ENCODE assay signal across 8 mouse cellular contexts in the genomic region with DNA sequence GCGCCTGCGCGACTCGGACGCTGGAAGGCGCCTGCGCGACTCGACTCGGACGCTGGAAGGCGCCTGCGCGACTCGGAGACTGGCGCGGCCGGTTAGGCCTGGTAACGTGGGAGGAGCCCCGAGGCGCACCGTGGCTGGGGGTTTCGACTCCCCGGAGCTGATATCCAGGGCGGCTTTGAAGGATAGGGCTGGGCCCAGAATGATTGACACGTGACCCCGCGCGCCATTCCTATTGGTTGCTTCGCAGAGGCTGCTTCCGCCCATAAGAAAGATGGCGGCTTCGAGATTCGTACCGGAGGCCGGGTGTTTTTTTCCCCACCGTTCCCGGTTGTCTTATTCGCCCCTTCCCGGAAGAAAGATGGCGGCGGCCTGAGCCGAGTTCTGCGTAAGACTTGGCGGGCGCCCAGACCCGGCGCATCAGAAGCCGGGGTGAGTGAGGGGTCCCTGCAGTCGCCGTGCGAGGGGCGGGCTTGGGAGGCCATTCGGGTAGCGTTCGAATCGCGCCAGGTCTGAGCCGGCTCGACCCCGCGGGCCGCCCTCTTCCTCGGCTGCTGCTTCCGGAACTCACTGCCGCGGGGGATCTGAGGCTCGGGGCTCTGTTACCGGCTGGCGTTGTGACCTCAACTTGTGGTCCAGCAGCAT. TPM values are rescaled to one million over a fixed set of nuclear protein-coding genes. Genes with fewer than 3 reads are reported as not detected.
DNase-seq lines count a peak whose midpoint lies in the region; ATAC-seq and TF ChIP-seq lines count a peak whose summit lies in the region.

No protein-coding gene starts in this region.

- ATAC-seq in forebrain, embryonic 11.5 days (replicated peaks; ENCODE audit: low FRiP score) = peak; percentile 86
- peak; percentile 79 for ATAC-seq in heart, postnatal 0 days (ENCODE audit: insufficient read depth, low read depth)
- peak; percentile 75 for ATAC-seq in liver, embryonic 15.5 days (ENCODE audit: insufficient read depth)
- peak; percentile 85 for ATAC-seq in neural tube, embryonic 11.5 days (ENCODE audit: insufficient read depth, low FRiP score, low TSS enrichment)

- peak overlapping the region; percentile 54 for H3K4me2 ChIP-seq in forebrain, embryonic 11.5 days (ENCODE audit: low read depth, low read length, severe bottlenecking)
- peak overlapping the region; percentile 80 for H3K4me2 ChIP-seq in heart, postnatal 0 days (ENCODE audit: low read depth, low read length)
- H3K4me2 ChIP-seq in liver, embryonic 15.5 days = peak overlapping the region; percentile 75
- H3K4me2 ChIP-seq in neural tube, embryonic 11.5 days (ENCODE audit: low read depth) = peak overlapping the region; percentile 51

- H3K9ac ChIP-seq in ES-Bruce4 (ENCODE audit: low read depth, poor library complexity, severe bottlenecking) = peak overlapping the region; percentile 77
- H3K9ac ChIP-seq in forebrain, embryonic 11.5 days (ENCODE audit: low read length) = peak overlapping the region; percentile 85
- peak overlapping the region; percentile 83 for H3K9ac ChIP-seq in heart, postnatal 0 days (replicated peaks; ENCODE audit: low read depth, low read length)
- H3K9ac ChIP-seq in liver, embryonic 15.5 days = peak overlapping the region; percentile 90
- peak overlapping the region; percentile 75 for H3K9ac ChIP-seq in neural tube, embryonic 11.5 days (ENCODE audit: low read length)

- H3K27me3 ChIP-seq in ES-Bruce4 (ENCODE audit: control insufficient read depth, insufficient read depth, low read length, poor library complexity, severe bottlenecking) = no peaks in the 10 kb centered on the region
- no peaks in the 10 kb centered on the region for H3K27me3 ChIP-seq in forebrain, embryonic 11.5 days (ENCODE audit: control insufficient read depth, insufficient read depth, low read length)
- no peaks in the 10 kb centered on the region for H3K27me3 ChIP-seq in heart, postnatal 0 days (ENCODE audit: control insufficient read depth, insufficient read depth, low read length)
- no peaks in the 10 kb centered on the region for H3K27me3 ChIP-seq in liver, embryonic 15.5 days
- no peaks in the 10 kb centered on the region for H3K27me3 ChIP-seq in neural tube, embryonic 11.5 days (ENCODE audit: control insufficient read depth, insufficient read depth, low read length)

- H3K4me3 ChIP-seq in ES-Bruce4 (ENCODE audit: low read depth, low read length) = peak overlapping the region; percentile 87
- H3K4me3 ChIP-seq in forebrain, embryonic 11.5 days (ENCODE audit: low read depth, low read length) = peak overlapping the region; percentile 89
- H3K4me3 ChIP-seq in heart, postnatal 0 days (ENCODE audit: low read depth, low read length) = peak overlapping the region; percentile 98
- peak overlapping the region; percentile 98 for H3K4me3 ChIP-seq in liver, embryonic 15.5 days (replicated peaks)
- peak overlapping the region; percentile 48 for H3K4me3 ChIP-seq in neural tube, embryonic 11.5 days (ENCODE audit: low read depth, low read length)

- no peaks in the 10 kb centered on the region for H3K4me1 ChIP-seq in ES-Bruce4 (ENCODE audit: control insufficient read depth, insufficient read depth, low read length)
- H3K4me1 ChIP-seq in forebrain, embryonic 11.5 days (replicated peaks; ENCODE audit: control insufficient read depth, insufficient read depth, low read length) = peaks cover 13% of the 10 kb centered on the region; the same call in 1 of the 2 replicates
- peaks cover 22% of the 10 kb centered on the region for H3K4me1 ChIP-seq in heart, postnatal 0 days (ENCODE audit: control insufficient read depth, insufficient read depth)
- peaks cover 66% of the 10 kb centered on the region for H3K4me1 ChIP-seq in liver, embryonic 15.5 days (replicated peaks)
- H3K4me1 ChIP-seq in neural tube, embryonic 11.5 days (ENCODE audit: control insufficient read depth, insufficient read depth, low read length) = peaks cover 20% of the 10 kb centered on the region

- WGBS in forebrain, embryonic 11.5 days = under 1% methylated on average over 70 of the region's 70 CpGs
- WGBS in heart, postnatal 0 days = under 1% methylated on average over 70 of the region's 70 CpGs
- under 1% methylated on average over 70 of the region's 70 CpGs for WGBS in liver, embryonic 15.5 days (ENCODE audit: insufficient replicate concordance)
- under 1% methylated on average over 70 of the region's 70 CpGs for WGBS in neural tube, embryonic 11.5 days

- no peak for TF ChIP-seq POLR2A in ES-Bruce4 (IDR thresholded peaks at IDR 0.05; ENCODE audit: insufficient read depth, low read length)

- H3K36me3 ChIP-seq in ES-Bruce4 (ENCODE audit: control insufficient read depth, insufficient read depth, low read length, poor library complexity, severe bottlenecking) = peaks cover 13% of the 10 kb centered on the region
- H3K36me3 ChIP-seq in forebrain, embryonic 11.5 days (ENCODE audit: control insufficient read depth, insufficient read depth, low read length) = no peaks in the 10 kb centered on the region
- peaks cover 21% of the 10 kb centered on the region for H3K36me3 ChIP-seq in heart, postnatal 0 days (replicated peaks; ENCODE audit: control insufficient read depth, insufficient read depth, low read length)
- peaks cover 22% of the 10 kb centered on the region for H3K36me3 ChIP-seq in liver, embryonic 15.5 days (replicated peaks)
- peaks cover 3% of the 10 kb centered on the region for H3K36me3 ChIP-seq in neural tube, embryonic 11.5 days (ENCODE audit: control insufficient read depth, insufficient read depth, low read length)

- TF ChIP-seq CTCF in ES-Bruce4 (IDR thresholded peaks at IDR 0.05; ENCODE audit: low read depth, low read length) = no peak
- TF ChIP-seq CTCF in heart, postnatal 0 days (IDR thresholded peaks at IDR 0.05; ENCODE audit: low read depth) = no peak

- peaks cover 5% of the 10 kb centered on the region for H3K9me3 ChIP-seq in ES-Bruce4 (replicated peaks; ENCODE audit: control insufficient read depth, insufficient read depth, low read length, poor library complexity, severe bottlenecking)
- no peaks in the 10 kb centered on the region for H3K9me3 ChIP-seq in forebrain, embryonic 11.5 days (ENCODE audit: control insufficient read depth, low read length)
- no peaks in the 10 kb centered on the region for H3K9me3 ChIP-seq in heart, postnatal 0 days (replicated peaks; ENCODE audit: control insufficient read depth, low read length)
- no peaks in the 10 kb centered on the region for H3K9me3 ChIP-seq in liver, embryonic 15.5 days (replicated peaks)
- H3K9me3 ChIP-seq in neural tube, embryonic 11.5 days (ENCODE audit: control insufficient read depth, low read length) = no peaks in the 10 kb centered on the region

- no peak for TF ChIP-seq EP300 in ES-Bruce4 (IDR thresholded peaks at IDR 0.05; ENCODE audit: insufficient read depth, low read depth, low read length)
- no peak; the same call in 1 of the 2 replicates for TF ChIP-seq EP300 in heart, postnatal 0 days (IDR thresholded peaks at IDR 0.05; ENCODE audit: low read depth)

- peak; percentile 91 for DNase-seq in c-Kit-positive CD71-positive TER-119-negative erythroid progenitor cells, embryonic 14.5 days (ENCODE audit: low read depth)
- peak; percentile 95 for DNase-seq in forebrain, embryonic 11.5 days (ENCODE audit: low spot score)
- peak; percentile 96 for DNase-seq in heart, postnatal 0 days (ENCODE audit: low spot score)
- DNase-seq in kidney, postnatal 36 days = peak; percentile 97 to 98
- DNase-seq in neural tube, embryonic 11.5 days (ENCODE audit: low spot score) = peak; percentile 94
- DNase-seq in testis, postnatal 14 days (ENCODE audit: low spot score) = peak; percentile 96

- H3K27ac ChIP-seq in ES-Bruce4 (ENCODE audit: insufficient read depth, low read length) = peak overlapping the region; percentile 88
- H3K27ac ChIP-seq in forebrain, embryonic 11.5 days (ENCODE audit: low read depth, low read length) = peak overlapping the region; percentile 85
- peak overlapping the region; percentile 95 for H3K27ac ChIP-seq in heart, postnatal 0 days (ENCODE audit: low read depth)
- peak overlapping the region; percentile 99 for H3K27ac ChIP-seq in liver, embryonic 15.5 days (replicated peaks)
- H3K27ac ChIP-seq in neural tube, embryonic 11.5 days (ENCODE audit: low read depth, low read length) = peak overlapping the region; percentile 86

RNA-seq across cellular contexts. Expression of gene Sdf4, which starts 0.4 kb away (rescaled TPM):
- polyA plus RNA-seq in ES-Bruce4 (2011; ENCODE audit: insufficient read depth, insufficient read length, low read depth, missing spikeins) = 82.8 and 88.9 TPM in 2 replicates
- polyA plus RNA-seq in forebrain, embryonic 11.5 days (2014; fragmentation: Nextera tagmentation; extraction: Ambion mirVana) = 117 and 121 TPM in 2 replicates
- 88.4 and 114 TPM in 2 replicates for total RNA-seq in heart, postnatal 0 days (2014; rRNA removed; ENCODE audit: low replicate concordance)
- polyA plus RNA-seq in heart, postnatal 0 days (2015; fragmentation: Nextera tagmentation; extraction: Ambion mirVana) = 102 and 105 TPM in 2 replicates
- 77.0 and 81.4 TPM in 2 replicates for polyA plus RNA-seq in liver, embryonic 15.5 days (2015; fragmentation: Nextera tagmentation; extraction: Ambion mirVana)
- 136 and 139 TPM in 2 replicates for polyA plus RNA-seq in neural tube, embryonic 11.5 days (2014; fragmentation: Nextera tagmentation; extraction: Ambion mirVana)

RNA-seq across cellular contexts. Expression of gene B3galt6, which starts 0.6 kb away (rescaled TPM):
- polyA plus RNA-seq in ES-Bruce4 (2011; ENCODE audit: insufficient read depth, insufficient read length, low read depth, missing spikeins) = 2.5 and 2.6 TPM in 2 replicates
- 16.3 and 20.4 TPM in 2 replicates for polyA plus RNA-seq in forebrain, embryonic 11.5 days (2014; fragmentation: Nextera tagmentation; extraction: Ambion mirVana)
- total RNA-seq in heart, postnatal 0 days (2014; rRNA removed; ENCODE audit: low replicate concordance) = 3.9 and 11.2 TPM in 2 replicates
- polyA plus RNA-seq in heart, postnatal 0 days (2015; fragmentation: Nextera tagmentation; extraction: Ambion mirVana) = 5.0 and 5.7 TPM in 2 replicates
- polyA plus RNA-seq in liver, embryonic 15.5 days (2015; fragmentation: Nextera tagmentation; extraction: Ambion mirVana) = 4.4 and 4.6 TPM in 2 replicates
- 18.9 and 19.9 TPM in 2 replicates for polyA plus RNA-seq in neural tube, embryonic 11.5 days (2014; fragmentation: Nextera tagmentation; extraction: Ambion mirVana)

RNA-seq across cellular contexts. Expression of gene Tnfrsf4, which starts 20.6 kb away (rescaled TPM):
- 2.4 and 2.9 TPM in 2 replicates for polyA plus RNA-seq in ES-Bruce4 (2011; ENCODE audit: insufficient read depth, insufficient read length, low read depth, missing spikeins)
- polyA plus RNA-seq in forebrain, embryonic 11.5 days (2014; fragmentation: Nextera tagmentation; extraction: Ambion mirVana) = 0.53 and 0.75 TPM in 2 replicates
- not detected in 2 replicates for total RNA-seq in heart, postnatal 0 days (2014; rRNA removed; ENCODE audit: low replicate concordance)
- 0.26 and 0.31 TPM in 2 replicates for polyA plus RNA-seq in heart, postnatal 0 days (2015; fragmentation: Nextera tagmentation; extraction: Ambion mirVana)
- polyA plus RNA-seq in liver, embryonic 15.5 days (2015; fragmentation: Nextera tagmentation; extraction: Ambion mirVana) = 0.23 and 0.51 TPM in 2 replicates
- 0.45 TPM in 2 replicates for polyA plus RNA-seq in neural tube, embryonic 11.5 days (2014; fragmentation: Nextera tagmentation; extraction: Ambion mirVana)

RNA-seq across cellular contexts. Expression of gene C1qtnf12, which starts 30.9 kb away (rescaled TPM):
- 18.8 and 19.1 TPM in 2 replicates for polyA plus RNA-seq in ES-Bruce4 (2011; ENCODE audit: insufficient read depth, insufficient read length, low read depth, missing spikeins)
- polyA plus RNA-seq in forebrain, embryonic 11.5 days (2014; fragmentation: Nextera tagmentation; extraction: Ambion mirVana) = 17.6 and 21.1 TPM in 2 replicates
- 42.5 and 51.4 TPM in 2 replicates for total RNA-seq in heart, postnatal 0 days (2014; rRNA removed; ENCODE audit: low replicate concordance)
- 20.5 and 20.8 TPM in 2 replicates for polyA plus RNA-seq in heart, postnatal 0 days (2015; fragmentation: Nextera tagmentation; extraction: Ambion mirVana)
- polyA plus RNA-seq in liver, embryonic 15.5 days (2015; fragmentation: Nextera tagmentation; extraction: Ambion mirVana) = 76.3 and 81.9 TPM in 2 replicates
- 19.6 and 22.0 TPM in 2 replicates for polyA plus RNA-seq in neural tube, embryonic 11.5 days (2014; fragmentation: Nextera tagmentation; extraction: Ambion mirVana)

RNA-seq across cellular contexts. Expression of gene Tnfrsf18, which starts 32.9 kb away (rescaled TPM):
- not detected in 2 replicates for polyA plus RNA-seq in ES-Bruce4 (2011; ENCODE audit: insufficient read depth, insufficient read length, low read depth, missing spikeins)
- 1.1 and 1.9 TPM in 2 replicates for polyA plus RNA-seq in forebrain, embryonic 11.5 days (2014; fragmentation: Nextera tagmentation; extraction: Ambion mirVana)
- total RNA-seq in heart, postnatal 0 days (2014; rRNA removed; ENCODE audit: low replicate concordance) = 2.2 TPM in 1 of 2 replicates, not detected in the other
- polyA plus RNA-seq in heart, postnatal 0 days (2015; fragmentation: Nextera tagmentation; extraction: Ambion mirVana) = 0.88 and 1.00 TPM in 2 replicates
- polyA plus RNA-seq in liver, embryonic 15.5 days (2015; fragmentation: Nextera tagmentation; extraction: Ambion mirVana) = 0.66 and 0.73 TPM in 2 replicates
- polyA plus RNA-seq in neural tube, embryonic 11.5 days (2014; fragmentation: Nextera tagmentation; extraction: Ambion mirVana) = 0.62 and 0.82 TPM in 2 replicates

Comparison
In these comparisons a context has a peak if more than half of its experiments do, and no peak if none do; other contexts are left out.
1. Peak in every context shown above with its lines: DNase-seq, ATAC-seq, H3K4me3 ChIP-seq and H3K27ac ChIP-seq.
2. H3K4me3 ChIP-seq: peak in every context shown above with its lines; median percentile 98 in heart, postnatal 0 days; 98 in liver, embryonic 15.5 days; 89 in forebrain, embryonic 11.5 days; 87 in ES-Bruce4; 48 in neural tube, embryonic 11.5 days.